Mouse (Mus musculus) liver, adult 2 months (tissue): Measurements from ENCODE around the gene Phf19. TPM values are rescaled to one million over a fixed set of nuclear protein-coding genes. Genes with fewer than 3 reads are reported as not detected.

Experiments used
- DNase-seq: peaks from one replicate; pipeline ENCODE4 v3.0.0-alpha.2; 2011; ENCODE audit warnings: low read depth, low spot score; ENCODE audit errors: extremely low read depth
- H3K27ac ChIP-seq: fragments of 200-500 bp; replicated peaks from 2 replicates; pipeline ENCODE4 v1.5.1; 2012; ENCODE audit warnings: low read depth, mild to moderate bottlenecking, control low read depth, inconsistent platforms, low read length; ENCODE audit not compliant: insufficient read depth
- H3K27me3 ChIP-seq: fragments of 200-500 bp; 2 replicates; pipeline ENCODE4 v1.6.1; 2012; ENCODE audit warnings: mild to moderate bottlenecking, moderate library complexity, low read length, inconsistent platforms; ENCODE audit not compliant: control insufficient read depth, insufficient read depth
- H3K36me3 ChIP-seq: fragments of 200-500 bp; 2 replicates; pipeline ENCODE4 v1.6.1; 2012; ENCODE audit warnings: low read length, inconsistent platforms; ENCODE audit not compliant: control insufficient read depth, insufficient read depth
- H3K4me1 ChIP-seq: fragments of 200-500 bp; 2 replicates; pipeline ENCODE4 v1.6.1; 2011; ENCODE audit warnings: low read length; ENCODE audit not compliant: control insufficient read depth, insufficient read depth
- H3K4me3 ChIP-seq: fragments of 200-500 bp; 2 replicates; pipeline ENCODE4 v1.5.1; 2011; ENCODE audit warnings: low read depth, mild to moderate bottlenecking, control low read depth, low read length, moderate library complexity; ENCODE audit not compliant: insufficient read depth
- H3K79me2 ChIP-seq: fragments of 200-500 bp; 2 replicates; pipeline ENCODE4 v1.6.1; 2012; ENCODE audit warnings: inconsistent platforms, mild to moderate bottlenecking, low read length, moderate library complexity; ENCODE audit not compliant: control insufficient read depth, insufficient read depth
- H3K9ac ChIP-seq: fragments of 200-500 bp; 2 replicates; pipeline ENCODE4 v1.6.1; 2012; ENCODE audit warnings: low read depth, mild to moderate bottlenecking, control low read depth, inconsistent platforms, low read length
- CTCF ChIP-seq: fragments of 200-500 bp; IDR thresholded peaks from 2 replicates; pipeline ENCODE4 v1.5.1; 2011; ENCODE audit warnings: low read depth, low read length, control low read depth
- POLR2A ChIP-seq: fragments of 200-500 bp; IDR thresholded peaks from 2 replicates; pipeline ENCODE4 v1.6.1; 2011; ENCODE audit warnings: low read length, control low read depth; ENCODE audit not compliant: insufficient read depth; ENCODE audit errors: extremely low read depth
- WGBS: fragments of 180-500 bp; shearing (Covaris S2); methylation state at CpG from one replicate; pipeline ENCODE4 v1.1.7; 2018; 5-methylcytosine and 5-hydroxymethylcytosine counted together
- polyA plus RNA-seq: library from polyadenylated mRNA; depleted of rRNA; stranded (reverse); fragments of >200 nt; gene quantifications from 2 replicates; pipeline ENCODE4 v1.2.3, GENCODE M21; 2012
- total RNA-seq: library from RNA; depleted of rRNA; stranded (reverse); fragments of >200 nt; gene quantifications from 2 replicates; pipeline ENCODE4 v1.2.3, GENCODE M21; 2014

Gene Phf19
- total and polyA plus RNA-seq, 2 experiments, result 0.21 to 0.55 TPM

GRCm38 (mm10) chr2:34938269-34939208 is 24.7 kb upstream of the Phf19 start:
- no peaks in the 10 kb centered on the region for H3K36me3 ChIP-seq
- H3K4me3 ChIP-seq, result no peak overlapping the region
- no peak for DNase-seq
- H3K27ac ChIP-seq, result no peak overlapping the region
- 0 out of 2 replicates have a peak, but pooled peaks cover 2% of the 10 kb centered on the region for H3K27me3 ChIP-seq
- 81% methylated on average over 8 of the region's 8 CpGs for WGBS
- H3K79me2 ChIP-seq, result no peaks in the 10 kb centered on the region
- no peak overlapping the region for H3K9ac ChIP-seq
- no peak for TF ChIP-seq CTCF
- TF ChIP-seq POLR2A, result no peak
- no peaks in the 10 kb centered on the region for H3K4me1 ChIP-seq

- Histone ChIP-seq H3K27ac (no peak overlapping the region), H3K79me2 (no peaks in the 10 kb centered on the region), H3K36me3 (no peaks in the 10 kb centered on the region), H3K9ac (no peak overlapping the region), H3K4me3 (no peak overlapping the region), H3K27me3 (0 out of 2 replicates have a peak, but pooled peaks cover 2% of the 10 kb centered on the region), H3K4me1 (no peaks in the 10 kb centered on the region)
- WGBS, result 29% methylated on average over 5 of the region's 5 CpGs
- TF ChIP-seq POLR2A (no peak), CTCF (no peak)
- DNase-seq, result no peak
These were observed 23.6 kb upstream of the Phf19 start for GRCm38 (mm10) chr2:34937460-34937859.

GRCm38 (mm10) chr2:34927320-34927719 is 13.5 kb upstream of the Phf19 start:
- no peaks in the 10 kb centered on the region for H3K36me3 ChIP-seq
- no peak overlapping the region for H3K9ac ChIP-seq
- H3K4me3 ChIP-seq, result no peak overlapping the region
- H3K27ac ChIP-seq, result no peak overlapping the region
- H3K79me2 ChIP-seq, result no peaks in the 10 kb centered on the region
- H3K27me3 ChIP-seq, result no peaks in the 10 kb centered on the region
- H3K4me1 ChIP-seq, result no peaks in the 10 kb centered on the region
- WGBS, result 75% methylated on average over 5 of the region's 5 CpGs
- TF ChIP-seq POLR2A (no peak), CTCF (no peak)
- no peak for DNase-seq

- no peaks in the 10 kb centered on the region for H3K79me2 ChIP-seq
- H3K27me3 ChIP-seq, result no peaks in the 10 kb centered on the region
- no peak overlapping the region for H3K9ac ChIP-seq
- DNase-seq, result no peak
- WGBS, result 13% methylated on average over 2 of the region's 2 CpGs
- TF ChIP-seq POLR2A (no peak), CTCF (no peak)
- H3K4me1 ChIP-seq, result no peaks in the 10 kb centered on the region
- H3K4me3 ChIP-seq, result no peak overlapping the region
- no peak overlapping the region for H3K27ac ChIP-seq
- no peaks in the 10 kb centered on the region for H3K36me3 ChIP-seq
These were observed 8.9 kb upstream of the Phf19 start for GRCm38 (mm10) chr2:34922729-34923128.

GRCm38 (mm10) chr2:34920144-34920543 is 6.3 kb upstream of the Phf19 start:
- no peaks in the 10 kb centered on the region for H3K79me2 ChIP-seq
- TF ChIP-seq POLR2A, result no peak
- no peak for TF ChIP-seq CTCF
- DNase-seq, result no peak
- no peak overlapping the region for H3K4me3 ChIP-seq
- H3K4me1 ChIP-seq, result no peaks in the 10 kb centered on the region
- H3K27me3 ChIP-seq, result no peaks in the 10 kb centered on the region
- H3K9ac ChIP-seq, result no peak overlapping the region
- no peaks in the 10 kb centered on the region for H3K36me3 ChIP-seq
- 61% methylated on average over 2 of the region's 2 CpGs for WGBS
- no peak overlapping the region for H3K27ac ChIP-seq

GRCm38 (mm10) chr2:34915103-34915502 is 1.3 kb upstream of the Phf19 start:
- TF ChIP-seq CTCF, result no peak
- H3K27me3 ChIP-seq, result no peaks in the 10 kb centered on the region
- H3K9ac ChIP-seq, result no peak overlapping the region
- no peaks in the 10 kb centered on the region for H3K36me3 ChIP-seq
- WGBS, result 76% methylated on average over 2 of the region's 2 CpGs
- H3K27ac ChIP-seq, result no peak overlapping the region
- no peaks in the 10 kb centered on the region for H3K79me2 ChIP-seq
- DNase-seq, result no peak
- H3K4me1 ChIP-seq, result peaks cover 2% of the 10 kb centered on the region; the same call in 1 of the 2 replicates
- H3K4me3 ChIP-seq, result no peak overlapping the region
